Mouse (Mus musculus): ENCODE measurements around the gene Gtf2h4. TPM values are rescaled to one million over a fixed set of nuclear protein-coding genes. Genes with fewer than 3 reads are reported as not detected.

Gene Gtf2h4
- polyA plus RNA-seq, 1 experiment = 21.7 TPM

- Histone ChIP-seq H3K27me3 (ENCODE audit: control insufficient read depth, insufficient read depth, low read length) (no peaks in the 10 kb centered on the region), H3K4me1 (ENCODE audit: control insufficient read depth, insufficient read depth, insufficient read length) (no peaks in the 10 kb centered on the region), H3K27ac (ENCODE audit: insufficient read depth, low read length) (no peak overlapping the region), H3K36me3 (ENCODE audit: control insufficient read depth, insufficient read depth, low read length) (no peaks in the 10 kb centered on the region), H3K4me3 (ENCODE audit: extremely low read depth, insufficient read depth, insufficient read length) (no peak overlapping the region)
- WGBS = 76% methylated on average over 3 of the region's 3 CpGs
- no peak for TF ChIP-seq CTCF (IDR thresholded peaks at IDR 0.05; ENCODE audit: extremely low read depth, insufficient read depth, insufficient read length, insufficient replicate concordance)
- no peak for TF ChIP-seq POLR2A (IDR thresholded peaks at IDR 0.05; ENCODE audit: low read depth, low read length)
- no peak for DNase-seq (ENCODE audit: low read depth in 1 of 2, low spot score in 2 of 2)
These were observed 38.3 kb downstream of the Gtf2h4 start for GRCm38 (mm10) chr17:35635202-35635601.

GRCm38 (mm10) chr17:35633992-35634391 lies 39.5 kb downstream of the Gtf2h4 start:
- Histone ChIP-seq H3K27ac (ENCODE audit: insufficient read depth, low read length) (no peak overlapping the region), H3K4me3 (ENCODE audit: extremely low read depth, insufficient read depth, insufficient read length) (no peak overlapping the region), H3K4me1 (ENCODE audit: control insufficient read depth, insufficient read depth, insufficient read length) (no peaks in the 10 kb centered on the region), H3K27me3 (ENCODE audit: control insufficient read depth, insufficient read depth, low read length) (no peaks in the 10 kb centered on the region), H3K36me3 (ENCODE audit: control insufficient read depth, insufficient read depth, low read length) (no peaks in the 10 kb centered on the region)
- WGBS = 24% methylated on average over 1 of the region's 1 CpGs
- no peak for TF ChIP-seq POLR2A (IDR thresholded peaks at IDR 0.05; ENCODE audit: low read depth, low read length)
- TF ChIP-seq CTCF (IDR thresholded peaks at IDR 0.05; ENCODE audit: extremely low read depth, insufficient read depth, insufficient read length, insufficient replicate concordance) = no peak
- no peak for DNase-seq (ENCODE audit: low read depth in 1 of 2, low spot score in 2 of 2)

- no peak within 1 kb of the TSS for H3K4me3 ChIP-seq (ENCODE audit: extremely low read depth, insufficient read depth, insufficient read length)
- no peaks in the 10 kb centered on the region for H3K36me3 ChIP-seq (ENCODE audit: control insufficient read depth, insufficient read depth, low read length)
- no peaks in the 10 kb centered on the region for H3K4me1 ChIP-seq (ENCODE audit: control insufficient read depth, insufficient read depth, insufficient read length)
- H3K27ac ChIP-seq (ENCODE audit: insufficient read depth, low read length) = no peak within 1 kb of the TSS
- TF ChIP-seq CTCF (IDR thresholded peaks at IDR 0.05; ENCODE audit: extremely low read depth, insufficient read depth, insufficient read length, insufficient replicate concordance) (no peak), POLR2A (IDR thresholded peaks at IDR 0.05; ENCODE audit: low read depth, low read length) (no peak)
- DNase-seq (ENCODE audit: low read depth in 1 of 2, low spot score in 2 of 2) = no peak
- H3K27me3 ChIP-seq (ENCODE audit: control insufficient read depth, insufficient read depth, low read length) = no peaks in the 10 kb centered on the region
- WGBS = 79% methylated on average over 7 of the region's 7 CpGs
These were observed 47.0 kb downstream of the Gtf2h4 start, which contains the start of gene Gm9573 for GRCm38 (mm10) chr17:35626537-35626936. Gm9573 (minus strand) TSS chr17:35626637.

Other genes with a start within 250 kb of the Gtf2h4 start
- gene H2-Q6, start 248.9 kb downstream of the Gtf2h4 start, polyA plus RNA-seq (2012; rRNA removed) = 239 and 253 TPM in 2 replicates
- 667 and 745 TPM in 2 replicates for gene H2-Q7, start 234.6 kb downstream of the Gtf2h4 start, polyA plus RNA-seq (2012; rRNA removed)
- 7.7 and 11.0 TPM in 2 replicates for gene H2-Q10, start 203.7 kb downstream of the Gtf2h4 start, polyA plus RNA-seq (2012; rRNA removed)
- not detected in 2 replicates for gene Pou5f1, start 167.7 kb downstream of the Gtf2h4 start, polyA plus RNA-seq (2012; rRNA removed)
- gene Tcf19, start 156.9 kb downstream of the Gtf2h4 start, polyA plus RNA-seq (2012; rRNA removed) = 9.6 and 13.5 TPM in 2 replicates
- 4.2 and 4.4 TPM in 2 replicates for gene Cchcr1, start 156.6 kb downstream of the Gtf2h4 start, polyA plus RNA-seq (2012; rRNA removed)
- gene Psors1c2, start 140.5 kb downstream of the Gtf2h4 start, polyA plus RNA-seq (2012; rRNA removed) = 0.09 TPM in 1 of 2 replicates, not detected in the other
- gene Cdsn, start 121.6 kb downstream of the Gtf2h4 start, polyA plus RNA-seq (2012; rRNA removed) = 0.13 and 0.18 TPM in 2 replicates
- not detected in 2 replicates for gene 2300002M23Rik, start 106.3 kb downstream of the Gtf2h4 start, polyA plus RNA-seq (2012; rRNA removed)
- gene Sfta2, start 72.2 kb downstream of the Gtf2h4 start, polyA plus RNA-seq (2012; rRNA removed) = not detected in 2 replicates
- not detected in 2 replicates for gene Gm9573, start 47.1 kb downstream of the Gtf2h4 start, polyA plus RNA-seq (2012; rRNA removed)
- gene Mucl3, start 30.0 kb downstream of the Gtf2h4 start, polyA plus RNA-seq (2012; rRNA removed) = not detected in 2 replicates
- gene Vars2, start 6.1 kb downstream of the Gtf2h4 start, polyA plus RNA-seq (2012; rRNA removed) = 28.9 and 37.3 TPM in 2 replicates
- 27.0 and 38.7 TPM in 2 replicates for gene Ddr1, start 30.9 kb upstream of the Gtf2h4 start, polyA plus RNA-seq (2012; rRNA removed)
- 3.7 and 5.1 TPM in 2 replicates for gene Ier3, start 147.9 kb upstream of the Gtf2h4 start, polyA plus RNA-seq (2012; rRNA removed)
- gene Flot1, start 149.5 kb upstream of the Gtf2h4 start, polyA plus RNA-seq (2012; rRNA removed) = 29.9 and 35.8 TPM in 2 replicates
- 305 and 404 TPM in 2 replicates for gene Tubb5, start 164.6 kb upstream of the Gtf2h4 start, polyA plus RNA-seq (2012; rRNA removed)
- gene Mdc1, start 167.8 kb upstream of the Gtf2h4 start, polyA plus RNA-seq (2012; rRNA removed) = 10.8 and 11.6 TPM in 2 replicates
- 58.5 and 84.2 TPM in 2 replicates for gene Nrm, start 187.6 kb upstream of the Gtf2h4 start, polyA plus RNA-seq (2012; rRNA removed)
- 144 and 155 TPM in 2 replicates for gene Ppp1r18, start 191.9 kb upstream of the Gtf2h4 start, polyA plus RNA-seq (2012; rRNA removed)
- 79.1 and 85.7 TPM in 2 replicates for gene Dhx16, start 206.1 kb upstream of the Gtf2h4 start, polyA plus RNA-seq (2012; rRNA removed)
- gene 2310061I04Rik, start 223.7 kb upstream of the Gtf2h4 start, polyA plus RNA-seq (2012; rRNA removed) = 35.4 and 39.9 TPM in 2 replicates
- gene Atat1, start 236.3 kb upstream of the Gtf2h4 start, polyA plus RNA-seq (2012; rRNA removed) = 24.3 and 34.8 TPM in 2 replicates
- gene Mrps18b, start 242.7 kb upstream of the Gtf2h4 start, polyA plus RNA-seq (2012; rRNA removed) = 39.5 and 45.1 TPM in 2 replicates
- 26.1 and 27.1 TPM in 2 replicates for gene Ppp1r10, start 242.7 kb upstream of the Gtf2h4 start, polyA plus RNA-seq (2012; rRNA removed)